Mouse (Mus musculus): ENCODE data around the gene Slc36a2.

DNA sequence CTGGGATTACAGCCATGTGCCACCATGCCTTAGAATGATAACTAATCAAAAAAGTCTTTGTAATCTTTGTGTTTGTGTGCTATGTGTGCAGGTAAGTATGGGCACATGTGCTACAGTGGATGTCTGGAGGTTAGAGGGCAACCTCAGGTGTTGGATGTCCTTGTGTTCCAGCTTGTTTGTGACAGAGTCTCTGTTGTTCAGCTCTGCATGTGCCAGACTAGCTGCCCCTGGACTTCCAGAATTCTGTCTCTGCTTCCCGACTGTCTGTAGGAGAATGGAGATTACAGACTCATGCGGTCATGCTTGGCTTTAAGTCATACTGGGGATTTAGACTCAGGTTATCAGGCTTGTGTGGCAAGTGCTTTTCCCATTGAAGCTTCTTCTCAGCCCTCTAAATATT is 70.6 kb downstream of the Slc36a2 start:
- TF ChIP-seq ZNF384 (IDR thresholded peaks at IDR 0.05; ENCODE audit: low read depth, low read length) (no peak), CTCF (IDR thresholded peaks at IDR 0.05 in 2 of 3, conservative IDR thresholded peaks at IDR 0.05 in 1 of 3; ENCODE audit: control insufficient read depth in 1 of 3, insufficient read depth in 1 of 3, low read depth in 2 of 3, low read length in 3 of 3, poor library complexity in 1 of 3, severe bottlenecking in 1 of 3) (no peak), SIN3A (IDR thresholded peaks at IDR 0.05; ENCODE audit: low read length) (no peak)

Data from MEL (cell line).